Mouse (Mus musculus) layer of hippocampus, adult 2 months (tissue): Measurements from ENCODE around the gene Ncaph. TPM values are rescaled to one million over a fixed set of nuclear protein-coding genes. Genes with fewer than 3 reads are reported as not detected.

ENCODE experiments used
- DNase-seq, 2 experiments: peaks; one replicate each; pipeline ENCODE4 v3.0.0; 2022; ENCODE audit warnings: low spot score in 2 of 2
- H3K27ac ChIP-seq: fragments of 200-600 bp; 2 replicates; pipeline ENCODE4 v1.8.1; 2022
- H3K4me3 ChIP-seq: fragments of 200-600 bp; 2 replicates; pipeline ENCODE4 v1.8.1; 2022; ENCODE audit warnings: mild to moderate bottlenecking
- CTCF ChIP-seq: fragments of 200-600 bp; conservative IDR thresholded peaks from 2 replicates; pipeline ENCODE4 v1.8.1; 2022; ENCODE audit warnings: antibody characterized with exemption, mild to moderate bottlenecking, moderate library complexity
- total RNA-seq, 2 experiments: library from RNA; stranded (reverse); gene quantifications; 2 replicates each; pipeline ENCODE4 v1.2.3; 2021

Gene Ncaph
- total RNA-seq, 2 experiments from 2014 or later: 1.3 to 1.6 TPM

- H3K4me3 ChIP-seq: no peak overlapping the region
Measured at GRCm38 (mm10) chr2:127077611-127078010, 56.1 kb downstream of the Ncaph start.

DNA sequence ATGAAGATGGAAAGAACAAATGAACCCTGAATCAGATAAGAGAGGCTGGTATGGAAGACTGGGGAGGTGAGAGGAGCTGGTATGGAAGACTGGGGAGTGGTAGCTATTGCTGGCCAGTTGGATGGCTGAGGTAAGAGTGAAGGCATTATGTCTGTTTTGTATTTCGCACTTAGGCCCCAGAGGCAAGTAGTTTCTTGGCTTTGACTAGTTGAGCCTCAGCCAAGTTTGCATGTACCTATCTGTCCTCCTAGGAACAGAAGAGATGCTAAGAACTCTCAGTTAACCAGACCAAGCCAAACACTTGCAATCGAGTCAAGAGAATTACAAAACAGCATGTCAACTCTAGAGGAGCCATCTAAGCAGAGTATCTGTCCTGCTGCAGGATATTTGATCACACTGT lies 59.6 kb downstream of the Ncaph start:
- no peak for TF ChIP-seq CTCF
- H3K27ac ChIP-seq: no peak overlapping the region
- H3K4me3 ChIP-seq: no peak overlapping the region
- DNase-seq: no peak

More at GRCm38 (mm10) chr2:127077611-127078010, 56.1 kb downstream of the Ncaph start:
- H3K27ac ChIP-seq: no peak overlapping the region
- no peak for DNase-seq
- TF ChIP-seq CTCF: no peak

DNA sequence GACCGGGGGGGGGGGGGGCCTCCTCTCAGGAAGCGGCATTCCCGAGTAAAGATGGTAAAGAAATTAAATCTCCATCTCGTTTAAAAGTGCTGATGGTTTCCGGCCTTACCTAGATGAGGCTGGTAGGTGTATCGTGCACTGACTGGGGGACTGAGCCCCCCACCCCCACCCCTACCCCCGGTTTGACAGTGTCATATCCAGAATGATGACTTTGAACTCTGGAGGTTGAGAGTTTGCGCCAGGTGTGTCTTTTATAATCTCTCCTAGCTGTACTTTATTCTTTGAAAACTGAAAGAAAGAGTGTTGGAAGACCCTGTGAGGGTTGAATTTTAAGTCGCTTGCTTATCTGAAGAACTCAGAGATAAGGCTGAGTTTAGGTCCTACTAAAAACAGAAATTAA lies 62.9 kb downstream of the Ncaph start:
- DNase-seq: no peak
- TF ChIP-seq CTCF: no peak
- peak overlapping the region; percentile 84 for H3K4me3 ChIP-seq
- H3K27ac ChIP-seq: peak overlapping the region; percentile 80

DNA sequence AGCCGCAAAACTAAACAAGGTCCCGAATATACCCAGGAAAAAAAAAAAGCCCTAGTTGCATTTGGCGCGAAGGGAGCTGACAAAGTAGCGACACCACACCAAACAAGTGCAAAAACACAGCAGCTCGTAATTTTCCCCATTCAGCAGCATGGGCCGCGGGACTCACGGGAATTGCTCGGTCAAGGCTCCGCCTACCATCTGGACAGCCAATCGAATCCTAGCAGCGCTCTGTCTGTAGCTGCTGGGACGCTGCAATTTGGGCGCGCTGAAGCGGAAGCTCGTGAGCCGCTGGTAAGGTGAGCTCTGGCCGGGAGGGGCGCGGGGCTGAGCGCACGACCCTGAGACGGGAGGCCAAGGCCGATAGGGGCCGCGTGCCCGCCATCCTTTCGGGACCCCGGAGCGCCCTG lies 63.3 kb downstream of the Ncaph start, which contains the start of gene Blvra:
TSS of gene Blvra (plus strand) at position 231 of the 407 bp plus-strand sequence.
- Histone ChIP-seq H3K27ac (peak within 1 kb of the TSS; percentile 80), H3K4me3 (peak within 1 kb of the TSS; percentile 84)
- peak; percentile 80 to 89 for DNase-seq
- TF ChIP-seq CTCF: peak; percentile 19; the same call in 1 of the 2 replicates

- no peak for TF ChIP-seq CTCF
- no peak for DNase-seq
- no peak overlapping the region for H3K27ac ChIP-seq
- H3K4me3 ChIP-seq: peak overlapping the region; percentile 84
Measured at GRCm38 (mm10) chr2:127069781-127070434, 63.8 kb downstream of the Ncaph start.

- no peak for TF ChIP-seq CTCF
- H3K4me3 ChIP-seq: no peak overlapping the region
- H3K27ac ChIP-seq: no peak overlapping the region
- DNase-seq: no peak
Measured at GRCm38 (mm10) chr2:127068806-127069205, 64.9 kb downstream of the Ncaph start.

DNA sequence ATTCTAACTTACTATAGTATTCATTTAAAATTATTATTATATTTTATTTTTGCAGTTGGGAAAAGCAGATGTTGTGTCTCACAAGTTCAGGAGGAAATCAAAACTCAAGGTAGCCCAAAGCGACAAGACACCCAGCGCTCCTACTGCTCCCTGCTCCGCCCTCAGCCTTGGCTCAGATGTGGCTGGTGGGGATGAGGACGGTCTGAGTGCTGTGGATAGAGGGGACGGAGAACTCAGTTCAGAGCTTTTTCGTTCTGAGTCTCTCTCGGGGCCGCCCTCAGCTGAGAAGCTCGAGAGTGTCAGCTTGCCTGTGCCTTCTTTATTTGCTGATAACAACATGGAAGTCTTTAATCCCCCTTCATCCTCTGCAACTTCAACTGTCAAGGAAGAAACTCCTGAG lies 72.3 kb downstream of the Ncaph start:
- no peak overlapping the region for H3K4me3 ChIP-seq
- no peak for DNase-seq
- TF ChIP-seq CTCF: no peak
- H3K27ac ChIP-seq: no peak overlapping the region

Other genes with a start within 250 kb of the Ncaph start
- gene Sppl2a, start 200.7 kb downstream of the Ncaph start, total RNA-seq: 10 to 100 TPM; 28.5 to 29.1 TPM
- gene Ap4e1, start 125.2 kb downstream of the Ncaph start, total RNA-seq: 10 to 100 TPM; 12.3 to 13.1 TPM
- gene Blvra, start 63.3 kb downstream of the Ncaph start, total RNA-seq: 10 to 100 TPM; 17.3 to 20.2 TPM
- gene Itpripl1, start 9.5 kb upstream of the Ncaph start, total RNA-seq: 1 to 10 TPM; 2.6 TPM
- 1 to 10 TPM in 1 of 2 experiments, under 1 TPM in 1; 0.91 to 1.1 TPM for gene 1810024B03Rik, start 74.3 kb upstream of the Ncaph start, total RNA-seq
- gene Snrnp200, start 74.4 kb upstream of the Ncaph start, total RNA-seq: 10 to 100 TPM; 94.9 to 95.2 TPM
- gene Ciao1, start 113.9 kb upstream of the Ncaph start, total RNA-seq: 10 to 100 TPM; 76.1 to 85.1 TPM
- 10 to 100 TPM; 67.5 to 78.5 TPM for gene Tmem127, start 114.0 kb upstream of the Ncaph start, total RNA-seq
- gene Stard7, start 136.3 kb upstream of the Ncaph start, total RNA-seq: 100 to 1,000 TPM; 112 to 117 TPM
- 1 to 10 TPM; 1.6 to 2.0 TPM for gene Dusp2, start 202.2 kb upstream of the Ncaph start, total RNA-seq
- not detected for gene Astl, start 204.7 kb upstream of the Ncaph start, total RNA-seq
- gene Adra2b, start 229.3 kb upstream of the Ncaph start, total RNA-seq: under 1 TPM in 1 of 2 experiments, not detected in 1; 0.26 TPM